Mouse (Mus musculus): ENCODE data around the gene Ctnnbip1. TPM values are rescaled to one million over a fixed set of nuclear protein-coding genes. Genes with fewer than 3 reads are reported as not detected.

The Ctnnbip1 gene
- polyA plus RNA-seq, 1 experiment, result 11.4 TPM

DNA sequence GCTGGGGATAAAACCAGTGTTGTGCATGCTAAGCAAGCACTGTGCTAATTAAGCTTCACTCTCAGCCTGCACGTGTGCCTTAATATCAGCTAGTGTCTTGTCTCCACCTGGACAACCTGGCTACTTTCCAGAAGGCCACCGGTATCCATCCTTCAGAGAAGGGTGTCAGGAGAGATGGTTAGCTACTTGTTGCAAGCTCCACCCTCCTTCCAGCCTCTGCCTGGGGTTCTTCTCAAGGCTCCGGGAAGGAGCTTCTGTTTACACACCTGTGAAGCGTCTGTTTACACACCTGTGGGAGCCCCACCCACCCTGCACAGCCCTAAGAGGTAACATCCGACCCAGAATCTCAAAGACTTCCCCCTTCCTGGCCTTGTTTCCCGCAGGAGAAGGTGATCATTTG lies 50.6 kb downstream of the Ctnnbip1 start:
- H3K4me3 ChIP-seq (ENCODE audit: insufficient read depth, low read length), result no peak overlapping the region
- H3K4me1 ChIP-seq (ENCODE audit: control insufficient read depth, insufficient read depth, low read length), result no peaks in the 10 kb centered on the region; the same call in 1 of the 2 replicates
- TF ChIP-seq CTCF (IDR thresholded peaks at IDR 0.05; ENCODE audit: borderline replicate concordance, insufficient read depth, low read length) (no peak), POLR2A (IDR thresholded peaks at IDR 0.05; ENCODE audit: low read depth, low read length) (no peak)
- H3K27ac ChIP-seq (ENCODE audit: insufficient read depth, low read length), result no peak overlapping the region

DNA sequence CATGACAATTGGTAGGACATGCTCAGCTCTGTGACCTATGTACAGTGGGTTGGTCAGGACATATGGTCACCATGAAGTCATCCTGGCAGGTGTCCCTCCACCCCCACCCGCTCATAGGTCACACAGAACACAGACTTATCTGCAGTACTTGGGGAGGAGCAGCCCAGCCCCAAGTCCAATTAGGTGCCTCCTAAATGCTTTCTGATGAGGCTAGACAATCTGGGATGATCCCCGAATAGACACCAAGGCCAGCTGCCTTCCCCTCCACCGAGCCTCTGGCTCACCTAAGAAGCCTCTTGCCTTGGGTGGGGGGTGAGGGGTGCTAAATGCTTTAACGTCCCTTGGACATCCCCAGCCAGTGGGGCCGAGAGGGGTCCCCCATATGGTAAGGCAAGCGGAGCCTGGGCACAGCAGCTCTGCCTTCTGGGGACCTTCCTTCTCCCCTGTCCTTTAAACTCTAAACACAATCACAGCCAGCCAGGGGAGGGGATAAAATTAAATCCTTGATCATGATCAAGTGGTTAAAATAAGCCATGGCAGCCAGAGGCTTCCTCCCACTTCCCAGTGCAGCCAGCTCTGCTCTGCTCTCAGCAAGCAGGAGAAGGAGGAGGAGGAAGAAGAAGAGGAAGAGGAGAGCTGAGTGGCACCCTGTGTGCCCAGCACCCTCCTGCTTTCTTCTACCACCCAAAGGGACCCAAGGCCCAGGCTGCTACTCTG lies 51.9 kb downstream of the Ctnnbip1 start:
- no peak overlapping the region for H3K4me3 ChIP-seq (ENCODE audit: insufficient read depth, low read length)
- H3K4me1 ChIP-seq (ENCODE audit: control insufficient read depth, insufficient read depth, low read length), result no peaks in the 10 kb centered on the region
- TF ChIP-seq CTCF (IDR thresholded peaks at IDR 0.05; ENCODE audit: borderline replicate concordance, insufficient read depth, low read length) (no peak), POLR2A (IDR thresholded peaks at IDR 0.05; ENCODE audit: low read depth, low read length) (no peak)
- H3K27ac ChIP-seq (ENCODE audit: insufficient read depth, low read length), result no peak overlapping the region

DNA sequence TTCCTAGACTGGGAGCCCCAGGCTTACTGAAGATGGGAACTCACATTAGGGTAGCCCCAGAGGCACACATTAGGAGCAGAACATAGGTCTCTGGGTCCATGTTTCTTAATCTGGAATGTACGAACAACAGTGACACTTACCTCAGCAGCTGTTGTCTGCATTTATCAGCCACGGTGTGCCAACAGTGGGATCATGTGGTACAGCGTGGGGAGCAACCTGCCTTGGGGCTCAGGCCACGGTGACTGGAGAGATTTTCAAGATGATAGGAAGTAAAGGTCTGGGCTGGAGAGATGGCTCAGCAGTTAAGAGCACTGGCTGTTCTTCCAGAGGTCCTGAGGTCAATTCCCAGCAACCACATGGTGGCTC lies 52.4 kb downstream of the Ctnnbip1 start:
- Histone ChIP-seq H3K4me3 (ENCODE audit: insufficient read depth, low read length) (no peak overlapping the region), H3K27ac (ENCODE audit: insufficient read depth, low read length) (no peak overlapping the region), H3K4me1 (ENCODE audit: control insufficient read depth, insufficient read depth, low read length) (no peaks in the 10 kb centered on the region)
- no peak for TF ChIP-seq CTCF (IDR thresholded peaks at IDR 0.05; ENCODE audit: borderline replicate concordance, insufficient read depth, low read length)

DNA sequence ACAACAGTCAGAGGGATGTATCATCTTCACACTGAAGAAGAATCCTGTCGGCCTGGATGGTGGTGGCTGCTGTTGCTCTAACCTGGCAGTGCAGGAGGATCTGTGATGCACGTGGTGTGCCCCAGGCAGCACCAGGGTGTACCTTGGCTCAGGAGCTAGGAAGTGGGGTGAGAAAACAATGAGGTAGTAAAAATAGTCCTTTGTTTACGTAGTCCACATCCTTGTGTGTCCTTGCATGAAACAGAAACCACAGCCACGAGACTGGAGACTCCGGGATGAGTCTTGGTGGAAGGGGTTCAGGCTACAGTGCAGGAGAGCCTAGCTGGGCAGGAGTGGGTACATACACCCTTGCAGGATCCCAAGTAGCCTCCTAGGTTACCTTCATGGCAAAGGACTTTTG lies 53.2 kb downstream of the Ctnnbip1 start:
- Histone ChIP-seq H3K27ac (ENCODE audit: insufficient read depth, low read length) (no peak overlapping the region), H3K4me1 (ENCODE audit: control insufficient read depth, insufficient read depth, low read length) (no peaks in the 10 kb centered on the region), H3K4me3 (ENCODE audit: insufficient read depth, low read length) (no peak overlapping the region)
- TF ChIP-seq CTCF (IDR thresholded peaks at IDR 0.05; ENCODE audit: borderline replicate concordance, insufficient read depth, low read length) (no peak), POLR2A (IDR thresholded peaks at IDR 0.05; ENCODE audit: low read depth, low read length) (no peak)

DNA sequence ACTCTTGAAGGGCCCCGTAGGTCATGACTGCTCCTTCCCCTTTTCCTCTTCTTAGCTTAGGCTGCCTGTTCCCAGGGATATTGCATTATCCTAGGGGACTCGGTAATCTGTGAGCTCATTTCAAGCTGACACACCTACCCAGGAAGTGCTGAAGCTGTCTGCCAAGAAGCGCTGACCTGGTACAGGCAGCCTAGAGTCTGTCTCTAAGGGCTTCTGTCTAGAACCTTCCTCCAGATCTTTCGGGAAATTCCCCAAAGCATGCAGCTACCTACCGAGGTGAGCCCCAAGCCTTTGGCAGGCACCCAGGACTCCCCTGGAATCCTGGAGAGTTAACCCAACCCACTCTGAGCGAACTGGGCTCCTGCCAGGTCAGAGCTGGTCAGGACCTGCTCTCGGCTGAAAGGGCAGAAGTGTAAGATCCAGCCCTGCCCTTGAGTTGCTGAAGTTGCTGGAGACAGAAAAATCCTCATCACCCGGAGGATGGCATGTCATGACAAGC lies 53.7 kb downstream of the Ctnnbip1 start:
- H3K4me3 ChIP-seq (ENCODE audit: insufficient read depth, low read length), result no peak overlapping the region
- TF ChIP-seq POLR2A (IDR thresholded peaks at IDR 0.05; ENCODE audit: low read depth, low read length) (no peak), CTCF (IDR thresholded peaks at IDR 0.05; ENCODE audit: borderline replicate concordance, insufficient read depth, low read length) (no peak)
- no peaks in the 10 kb centered on the region for H3K4me1 ChIP-seq (ENCODE audit: control insufficient read depth, insufficient read depth, low read length)
- H3K27ac ChIP-seq (ENCODE audit: insufficient read depth, low read length), result no peak overlapping the region

DNA sequence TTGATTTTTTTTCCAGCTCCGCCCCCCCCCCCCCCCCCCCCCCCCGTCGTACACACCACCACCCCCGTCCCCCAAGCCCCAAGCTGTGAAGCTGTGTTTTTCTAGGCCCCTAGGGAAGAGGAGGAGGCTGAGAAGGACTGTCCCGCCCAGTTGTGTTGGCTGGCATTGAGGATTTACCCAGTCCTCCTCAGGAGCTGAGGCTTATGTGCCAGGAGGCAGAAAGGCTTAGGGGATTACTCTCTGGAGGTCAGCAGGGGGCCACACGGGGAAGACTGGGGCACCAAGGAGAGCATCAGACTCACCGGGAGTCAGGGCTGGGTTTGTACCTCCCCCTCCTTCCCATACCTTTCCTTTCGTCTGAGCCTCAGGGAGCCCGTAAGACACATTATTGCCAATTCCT lies 54.4 kb downstream of the Ctnnbip1 start:
- TF ChIP-seq CTCF (IDR thresholded peaks at IDR 0.05; ENCODE audit: borderline replicate concordance, insufficient read depth, low read length) (no peak), POLR2A (IDR thresholded peaks at IDR 0.05; ENCODE audit: low read depth, low read length) (no peak)
- Histone ChIP-seq H3K4me3 (ENCODE audit: insufficient read depth, low read length) (no peak overlapping the region), H3K4me1 (ENCODE audit: control insufficient read depth, insufficient read depth, low read length) (no peaks in the 10 kb centered on the region), H3K27ac (ENCODE audit: insufficient read depth, low read length) (no peak overlapping the region)

DNA sequence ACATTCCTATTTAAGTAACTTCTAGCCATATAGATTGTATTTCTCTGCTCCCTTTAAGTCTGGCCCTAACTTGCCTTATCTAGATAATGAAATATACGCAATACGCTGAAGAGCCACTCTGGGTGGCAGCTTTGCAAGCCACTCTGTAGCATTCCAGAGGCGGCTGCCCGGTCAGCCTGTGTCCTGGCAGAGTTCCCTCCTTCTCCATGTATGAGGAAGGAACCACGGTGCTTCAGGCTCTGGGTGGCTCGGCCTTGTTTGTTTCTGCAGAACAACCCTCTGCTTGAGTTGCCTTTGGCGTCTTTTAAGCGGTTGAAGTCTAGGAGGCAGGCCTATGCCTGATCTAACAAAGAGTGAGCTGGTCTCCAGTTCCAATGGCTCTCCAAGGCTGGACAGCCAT lies 54.8 kb downstream of the Ctnnbip1 start:
- no peak for TF ChIP-seq POLR2A (IDR thresholded peaks at IDR 0.05; ENCODE audit: low read depth, low read length)
- no peak for TF ChIP-seq CTCF (IDR thresholded peaks at IDR 0.05; ENCODE audit: borderline replicate concordance, insufficient read depth, low read length)
- no peak overlapping the region for H3K27ac ChIP-seq (ENCODE audit: insufficient read depth, low read length)
- no peaks in the 10 kb centered on the region for H3K4me1 ChIP-seq (ENCODE audit: control insufficient read depth, insufficient read depth, low read length)
- H3K4me3 ChIP-seq (ENCODE audit: insufficient read depth, low read length), result no peak overlapping the region

DNA sequence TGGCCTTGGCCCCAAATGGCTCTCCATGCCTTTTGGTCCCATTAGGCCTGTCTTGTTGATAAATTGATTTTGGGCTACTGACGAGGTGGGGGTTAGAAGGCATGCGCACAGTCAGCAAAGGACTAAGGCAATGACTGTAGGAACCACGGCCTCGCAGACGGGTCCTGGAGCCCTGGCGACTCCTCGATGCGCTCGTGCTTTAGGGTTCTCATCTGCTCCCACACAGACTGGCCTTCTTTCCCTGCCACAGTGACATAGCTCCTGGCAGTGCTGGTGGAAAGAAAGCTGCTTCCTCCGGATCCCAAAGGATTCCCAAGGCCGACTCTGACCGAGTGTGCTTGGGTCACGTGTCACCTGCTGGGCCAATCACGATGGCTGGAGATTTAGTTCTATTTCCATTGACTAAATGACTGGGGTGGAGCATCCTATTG lies 56.4 kb downstream of the Ctnnbip1 start:
- Histone ChIP-seq H3K4me1 (ENCODE audit: control insufficient read depth, insufficient read depth, low read length) (no peaks in the 10 kb centered on the region), H3K4me3 (ENCODE audit: insufficient read depth, low read length) (no peak overlapping the region)
- TF ChIP-seq CTCF (IDR thresholded peaks at IDR 0.05; ENCODE audit: borderline replicate concordance, insufficient read depth, low read length) (no peak), POLR2A (IDR thresholded peaks at IDR 0.05; ENCODE audit: low read depth, low read length) (no peak)

DNA sequence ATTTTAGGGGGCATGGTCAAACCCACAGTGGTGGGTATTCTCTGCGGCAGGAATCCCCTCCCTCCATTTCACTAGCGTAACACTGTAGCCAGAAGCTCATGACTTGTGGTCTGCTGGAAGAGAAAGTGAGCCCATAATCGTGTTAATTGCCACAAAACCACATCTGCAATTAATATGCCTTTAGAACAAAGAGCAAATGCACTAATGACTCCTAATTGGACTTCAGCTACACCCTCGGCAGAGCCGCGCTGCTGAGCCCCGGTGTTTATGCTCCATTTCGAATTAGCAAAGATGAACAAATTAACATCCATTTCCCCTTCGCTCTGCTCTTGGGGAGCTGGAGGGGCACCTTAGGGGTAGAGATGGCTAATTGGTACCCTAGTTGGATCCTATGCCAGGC lies 58.0 kb downstream of the Ctnnbip1 start:
- no peaks in the 10 kb centered on the region for H3K4me1 ChIP-seq (ENCODE audit: control insufficient read depth, insufficient read depth, low read length)
- no peak overlapping the region for H3K4me3 ChIP-seq (ENCODE audit: insufficient read depth, low read length)

More for the DNA sequence above, 56.4 kb downstream of the Ctnnbip1 start:
- H3K27ac ChIP-seq (ENCODE audit: insufficient read depth, low read length), result no peak overlapping the region

DNA sequence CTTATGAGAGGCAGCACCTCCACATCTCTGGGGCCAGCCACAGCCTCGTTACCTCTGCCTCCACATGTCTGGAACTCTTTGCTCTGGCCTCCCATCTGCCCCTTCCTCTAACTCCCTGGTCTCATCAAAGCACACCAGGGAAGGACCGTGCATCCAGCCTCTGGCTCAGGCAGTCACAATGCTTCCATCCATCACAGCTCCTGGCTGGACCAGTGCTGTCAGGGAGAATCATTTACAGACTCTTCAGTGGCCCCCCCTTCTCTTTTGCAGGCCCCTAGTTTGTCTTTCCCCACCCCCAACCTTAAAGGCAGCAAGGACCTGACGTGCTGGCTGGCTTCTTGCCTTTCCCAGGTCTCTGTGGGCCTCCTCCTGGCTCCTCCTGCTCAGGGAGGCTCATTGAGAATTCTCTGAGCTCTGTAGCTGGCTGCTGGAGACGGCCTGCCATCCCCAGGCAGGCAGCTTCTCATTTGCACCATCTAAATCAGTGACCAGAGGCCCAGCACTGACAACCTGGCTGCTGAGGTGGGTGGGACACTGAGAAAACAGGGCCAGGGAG lies 59.0 kb downstream of the Ctnnbip1 start:
- TF ChIP-seq POLR2A (IDR thresholded peaks at IDR 0.05; ENCODE audit: low read depth, low read length) (no peak), CTCF (IDR thresholded peaks at IDR 0.05; ENCODE audit: borderline replicate concordance, insufficient read depth, low read length) (no peak)
- no peak overlapping the region for H3K4me3 ChIP-seq (ENCODE audit: insufficient read depth, low read length)
- H3K4me1 ChIP-seq (ENCODE audit: control insufficient read depth, insufficient read depth, low read length), result no peaks in the 10 kb centered on the region
- no peak overlapping the region for H3K27ac ChIP-seq (ENCODE audit: insufficient read depth, low read length)

More for the DNA sequence above, 58.0 kb downstream of the Ctnnbip1 start:
- no peak overlapping the region for H3K27ac ChIP-seq (ENCODE audit: insufficient read depth, low read length)
- TF ChIP-seq POLR2A (IDR thresholded peaks at IDR 0.05; ENCODE audit: low read depth, low read length) (no peak), CTCF (IDR thresholded peaks at IDR 0.05; ENCODE audit: borderline replicate concordance, insufficient read depth, low read length) (no peak)

All from embryonic fibroblast, embryonic 13.5 days (primary cell).